Mouse (Mus musculus): ENCODE data around the gene Itgb3bp. TPM values are rescaled to one million over a fixed set of nuclear protein-coding genes. Genes with fewer than 3 reads are reported as not detected.

The Itgb3bp gene
- polyA plus RNA-seq (2014; fragmentation: Nextera tagmentation; extraction: Ambion mirVana), result 38.2 and 47.1 TPM in 2 replicates

GRCm38 (mm10) chr4:99929613-99930517, at the start of gene Itgb3bp:
Itgb3bp (minus strand) TSS chr4:99929813.
- 2% methylated on average over 57 of the region's 57 CpGs for WGBS
- ATAC-seq (ENCODE audit: insufficient number of reproducible peaks, insufficient read depth, low FRiP score, low read depth), result peak; percentile 90
- H3K27me3 ChIP-seq (ENCODE audit: control insufficient read depth, insufficient read depth, low read length), result no peaks in the 10 kb centered on the region
- peak within 1 kb of the TSS; percentile 67 for H3K4me3 ChIP-seq (ENCODE audit: low read depth, low read length)
- H3K4me1 ChIP-seq (ENCODE audit: control insufficient read depth, insufficient read depth, low read length), result peaks cover 11% of the 10 kb centered on the region; the same call in 1 of the 2 replicates
- no peaks in the 10 kb centered on the region for H3K36me3 ChIP-seq (ENCODE audit: control insufficient read depth, insufficient read depth, low read length)
- peak within 1 kb of the TSS; percentile 93 for H3K4me2 ChIP-seq (replicated peaks; ENCODE audit: low read depth, low read length)
- H3K9me3 ChIP-seq (ENCODE audit: control insufficient read depth, low read depth, low read length), result no peaks in the 10 kb centered on the region
- H3K9ac ChIP-seq (replicated peaks; ENCODE audit: low read depth, low read length), result peak within 1 kb of the TSS; percentile 54
- peak within 1 kb of the TSS; percentile 86 for H3K27ac ChIP-seq (ENCODE audit: low read length)

GRCm38 (mm10) chr4:99979326-99979725, 49.7 kb upstream of the Itgb3bp start:
- no peak overlapping the region for H3K27ac ChIP-seq (ENCODE audit: low read length)
- no peaks in the 10 kb centered on the region for H3K27me3 ChIP-seq (ENCODE audit: control insufficient read depth, insufficient read depth, low read length)
- WGBS, result 91% methylated on average over 5 of the region's 5 CpGs
- no peak for ATAC-seq (ENCODE audit: insufficient number of reproducible peaks, insufficient read depth, low FRiP score, low read depth)
- no peaks in the 10 kb centered on the region; the same call in 1 of the 2 replicates for H3K36me3 ChIP-seq (ENCODE audit: control insufficient read depth, insufficient read depth, low read length)
- H3K4me1 ChIP-seq (ENCODE audit: control insufficient read depth, insufficient read depth, low read length), result no peaks in the 10 kb centered on the region
- H3K9me3 ChIP-seq (ENCODE audit: control insufficient read depth, low read depth, low read length), result no peaks in the 10 kb centered on the region
- no peak overlapping the region for H3K9ac ChIP-seq (replicated peaks; ENCODE audit: low read depth, low read length)
- no peak overlapping the region for H3K4me3 ChIP-seq (ENCODE audit: low read depth, low read length)
- H3K4me2 ChIP-seq (replicated peaks; ENCODE audit: low read depth, low read length), result no peak overlapping the region

DNA sequence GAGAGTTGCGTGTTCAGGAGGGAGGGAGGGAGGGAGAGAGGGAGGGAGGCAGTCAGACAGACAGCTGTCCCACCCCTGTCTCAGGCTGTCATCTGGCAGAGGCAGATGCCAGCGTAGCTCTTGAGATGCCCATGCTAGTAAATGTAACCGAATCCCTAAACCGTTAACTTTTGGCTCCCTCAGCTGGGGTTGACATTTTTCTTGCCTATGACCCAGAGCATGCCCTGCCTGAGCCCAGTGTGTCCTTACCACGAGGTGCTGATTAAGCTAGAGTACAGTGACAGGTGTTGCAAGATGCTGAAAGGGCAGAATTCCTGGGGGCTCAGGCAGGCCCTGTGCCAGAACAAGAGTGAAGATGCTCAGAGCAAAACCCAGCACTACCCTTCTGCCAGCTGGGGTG, 44.8 kb upstream of the Itgb3bp start:
- Histone ChIP-seq H3K4me2 (replicated peaks; ENCODE audit: low read depth, low read length) (no peak overlapping the region), H3K27me3 (ENCODE audit: control insufficient read depth, insufficient read depth, low read length) (no peaks in the 10 kb centered on the region), H3K4me3 (ENCODE audit: low read depth, low read length) (no peak overlapping the region), H3K36me3 (ENCODE audit: control insufficient read depth, insufficient read depth, low read length) (no peaks in the 10 kb centered on the region), H3K9ac (replicated peaks; ENCODE audit: low read depth, low read length) (no peak overlapping the region), H3K4me1 (ENCODE audit: control insufficient read depth, insufficient read depth, low read length) (peaks cover 3% of the 10 kb centered on the region; the same call in 1 of the 2 replicates), H3K9me3 (ENCODE audit: control insufficient read depth, low read depth, low read length) (no peaks in the 10 kb centered on the region), H3K27ac (ENCODE audit: low read length) (no peak overlapping the region)
- 77% methylated on average over 5 of the region's 5 CpGs for WGBS
- ATAC-seq (ENCODE audit: insufficient number of reproducible peaks, insufficient read depth, low FRiP score, low read depth), result no peak

DNA sequence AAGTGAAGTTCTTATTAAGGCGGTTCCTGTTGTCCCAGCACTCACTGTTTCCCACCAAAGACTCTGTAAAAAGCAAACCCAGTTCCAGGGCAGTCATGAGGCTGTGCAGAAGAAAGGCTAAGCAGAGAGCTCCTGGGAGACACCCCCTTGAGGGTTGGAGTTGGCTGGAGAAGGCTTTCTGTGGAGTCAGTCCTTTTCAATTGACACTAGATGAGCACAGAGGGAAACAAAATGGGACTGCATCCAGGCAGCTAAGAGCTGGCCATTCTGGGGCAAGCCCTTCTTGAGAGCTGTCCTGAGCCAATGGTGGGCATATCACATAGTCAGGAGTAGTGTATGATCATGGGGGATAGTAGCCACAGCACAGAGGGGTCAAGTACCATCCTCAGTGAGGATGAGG, 44.3 kb upstream of the Itgb3bp start:
- WGBS, result 97% methylated on average over 1 of the region's 1 CpGs
- Histone ChIP-seq H3K27me3 (ENCODE audit: control insufficient read depth, insufficient read depth, low read length) (no peaks in the 10 kb centered on the region), H3K36me3 (ENCODE audit: control insufficient read depth, insufficient read depth, low read length) (no peaks in the 10 kb centered on the region), H3K27ac (ENCODE audit: low read length) (no peak overlapping the region), H3K9ac (replicated peaks; ENCODE audit: low read depth, low read length) (no peak overlapping the region), H3K9me3 (ENCODE audit: control insufficient read depth, low read depth, low read length) (no peaks in the 10 kb centered on the region), H3K4me3 (ENCODE audit: low read depth, low read length) (no peak overlapping the region), H3K4me1 (ENCODE audit: control insufficient read depth, insufficient read depth, low read length) (peaks cover 7% of the 10 kb centered on the region; the same call in 1 of the 2 replicates), H3K4me2 (replicated peaks; ENCODE audit: low read depth, low read length) (no peak overlapping the region)
- no peak for ATAC-seq (ENCODE audit: insufficient number of reproducible peaks, insufficient read depth, low FRiP score, low read depth)

GRCm38 (mm10) chr4:99972886-99973285, 43.3 kb upstream of the Itgb3bp start:
- Histone ChIP-seq H3K9ac (replicated peaks; ENCODE audit: low read depth, low read length) (no peak overlapping the region), H3K9me3 (ENCODE audit: control insufficient read depth, low read depth, low read length) (no peaks in the 10 kb centered on the region), H3K27me3 (ENCODE audit: control insufficient read depth, insufficient read depth, low read length) (no peaks in the 10 kb centered on the region), H3K36me3 (ENCODE audit: control insufficient read depth, insufficient read depth, low read length) (no peaks in the 10 kb centered on the region), H3K4me2 (replicated peaks; ENCODE audit: low read depth, low read length) (no peak overlapping the region), H3K4me1 (ENCODE audit: control insufficient read depth, insufficient read depth, low read length) (peaks cover 12% of the 10 kb centered on the region; the same call in 1 of the 2 replicates), H3K27ac (ENCODE audit: low read length) (no peak overlapping the region), H3K4me3 (ENCODE audit: low read depth, low read length) (no peak overlapping the region)
- ATAC-seq (ENCODE audit: insufficient number of reproducible peaks, insufficient read depth, low FRiP score, low read depth), result no peak
- 87% methylated on average over 6 of the region's 6 CpGs for WGBS

- WGBS, result 42% methylated on average over 4 of the region's 4 CpGs
- no peaks in the 10 kb centered on the region for H3K36me3 ChIP-seq (ENCODE audit: control insufficient read depth, insufficient read depth, low read length)
These were observed 40.5 kb upstream of the Itgb3bp start for GRCm38 (mm10) chr4:99970097-99970496.

GRCm38 (mm10) chr4:99969328-99969727, 39.7 kb upstream of the Itgb3bp start:
- Histone ChIP-seq H3K4me2 (replicated peaks; ENCODE audit: low read depth, low read length) (no peak overlapping the region), H3K36me3 (ENCODE audit: control insufficient read depth, insufficient read depth, low read length) (no peaks in the 10 kb centered on the region), H3K27me3 (ENCODE audit: control insufficient read depth, insufficient read depth, low read length) (no peaks in the 10 kb centered on the region), H3K9ac (replicated peaks; ENCODE audit: low read depth, low read length) (no peak overlapping the region), H3K4me1 (ENCODE audit: control insufficient read depth, insufficient read depth, low read length) (peaks cover 12% of the 10 kb centered on the region; the same call in 1 of the 2 replicates), H3K9me3 (ENCODE audit: control insufficient read depth, low read depth, low read length) (no peaks in the 10 kb centered on the region), H3K27ac (ENCODE audit: low read length) (peak overlapping the region; percentile 83), H3K4me3 (ENCODE audit: low read depth, low read length) (no peak overlapping the region)
- ATAC-seq (ENCODE audit: insufficient number of reproducible peaks, insufficient read depth, low FRiP score, low read depth), result peak; percentile 53; the same call in 1 of the 2 replicates
- WGBS, result 31% methylated on average over 5 of the region's 5 CpGs

More at GRCm38 (mm10) chr4:99970097-99970496, 40.5 kb upstream of the Itgb3bp start:
- no peak for ATAC-seq (ENCODE audit: insufficient number of reproducible peaks, insufficient read depth, low FRiP score, low read depth)
- Histone ChIP-seq H3K9ac (replicated peaks; ENCODE audit: low read depth, low read length) (no peak overlapping the region), H3K4me3 (ENCODE audit: low read depth, low read length) (no peak overlapping the region), H3K4me2 (replicated peaks; ENCODE audit: low read depth, low read length) (no peak overlapping the region), H3K27ac (ENCODE audit: low read length) (peak overlapping the region; percentile 83), H3K9me3 (ENCODE audit: control insufficient read depth, low read depth, low read length) (no peaks in the 10 kb centered on the region), H3K4me1 (ENCODE audit: control insufficient read depth, insufficient read depth, low read length) (peaks cover 12% of the 10 kb centered on the region; the same call in 1 of the 2 replicates), H3K27me3 (ENCODE audit: control insufficient read depth, insufficient read depth, low read length) (no peaks in the 10 kb centered on the region)

GRCm38 (mm10) chr4:99966555-99966954, 36.9 kb upstream of the Itgb3bp start:
- no peak overlapping the region for H3K4me2 ChIP-seq (replicated peaks; ENCODE audit: low read depth, low read length)
- no peak overlapping the region for H3K4me3 ChIP-seq (ENCODE audit: low read depth, low read length)
- no peak overlapping the region for H3K27ac ChIP-seq (ENCODE audit: low read length)
- no peaks in the 10 kb centered on the region for H3K27me3 ChIP-seq (ENCODE audit: control insufficient read depth, insufficient read depth, low read length)
- ATAC-seq (ENCODE audit: insufficient number of reproducible peaks, insufficient read depth, low FRiP score, low read depth), result no peak
- no peaks in the 10 kb centered on the region for H3K9me3 ChIP-seq (ENCODE audit: control insufficient read depth, low read depth, low read length)
- no peaks in the 10 kb centered on the region for H3K36me3 ChIP-seq (ENCODE audit: control insufficient read depth, insufficient read depth, low read length)
- H3K9ac ChIP-seq (replicated peaks; ENCODE audit: low read depth, low read length), result no peak overlapping the region
- peaks cover 12% of the 10 kb centered on the region; the same call in 1 of the 2 replicates for H3K4me1 ChIP-seq (ENCODE audit: control insufficient read depth, insufficient read depth, low read length)
- 88% methylated on average over 6 of the region's 6 CpGs for WGBS

Measured in stomach, embryonic 14.5 days (tissue).